Mouse (Mus musculus) myocyte (in vitro differentiated cells): Measurements from ENCODE around the gene Gm28230. TPM values are rescaled to one million over a fixed set of nuclear protein-coding genes. Genes with fewer than 3 reads are reported as not detected.

Experiments
- H3K27me3 ChIP-seq: one replicate; pipeline ENCODE4 v1.6.1; 2011; ENCODE audit not compliant: control insufficient read depth, insufficient read depth, insufficient read length
- H3K36me3 ChIP-seq: one replicate; pipeline ENCODE4 v1.6.1; 2011; ENCODE audit not compliant: control insufficient read depth, insufficient read depth
- H3K4me2 ChIP-seq: one replicate; pipeline ENCODE4 v1.6.1; 2011; ENCODE audit warnings: low read depth, control low read depth
- H3K4me3 ChIP-seq: one replicate; pipeline ENCODE4 v1.5.1; 2011; ENCODE audit warnings: mild to moderate bottlenecking, control low read depth, moderate library complexity
- H3K79me2 ChIP-seq: one replicate; pipeline ENCODE4 v1.6.1; 2011; ENCODE audit not compliant: control insufficient read depth, insufficient read depth
- H3ac ChIP-seq: one replicate; pipeline ENCODE4 v1.6.1; 2011; ENCODE audit not compliant: control insufficient read depth, insufficient read length
- CEBPB ChIP-seq: IDR thresholded peaks from 2 replicates; pipeline ENCODE4 v1.6.1; 2011; ENCODE audit warnings: mild to moderate bottlenecking, moderate library complexity; ENCODE audit not compliant: poor library complexity, insufficient read depth, severe bottlenecking
- E2F4 ChIP-seq: IDR thresholded peaks from one replicate; pipeline ENCODE4 v1.6.1; 2011; ENCODE audit warnings: mild to moderate bottlenecking, control low read depth, moderate library complexity; ENCODE audit not compliant: insufficient read depth
- MAX ChIP-seq: IDR thresholded peaks from one replicate; pipeline ENCODE4 v1.6.1; 2011; ENCODE audit warnings: low read depth, mild to moderate bottlenecking, control low read depth
- MYOD1 ChIP-seq, 3 experiments: IDR thresholded peaks; one replicate each; pipeline ENCODE4 v1.6.1; 2011; ENCODE audit warnings: control low read depth in 2 of 3, low read depth in 2 of 3, mild to moderate bottlenecking in 2 of 3, moderate library complexity in 1 of 3; ENCODE audit not compliant: insufficient read length in 2 of 3, control insufficient read depth in 1 of 3
- POLR2A ChIP-seq: IDR thresholded peaks from one replicate; pipeline ENCODE4 v1.6.1; 2011; ENCODE audit warnings: low read depth, mild to moderate bottlenecking, control low read depth, moderate library complexity; ENCODE audit not compliant: insufficient read length
- POLR2AphosphoS2 ChIP-seq: IDR thresholded peaks from one replicate; pipeline ENCODE4 v1.6.1; 2011; ENCODE audit warnings: low read depth, control low read depth; ENCODE audit not compliant: insufficient read length
- REST ChIP-seq: IDR thresholded peaks from one replicate; pipeline ENCODE4 v1.6.1; 2011; ENCODE audit warnings: mild to moderate bottlenecking, control low read depth, moderate library complexity; ENCODE audit not compliant: insufficient read depth, insufficient read length
- SRF ChIP-seq: IDR thresholded peaks from one replicate; pipeline ENCODE4 v1.6.1; 2011; ENCODE audit warnings: low read depth; ENCODE audit not compliant: control insufficient read depth, insufficient read length
- TCF3 ChIP-seq: IDR thresholded peaks from one replicate; pipeline ENCODE4 v1.6.1; 2011; ENCODE audit warnings: low read depth, control low read depth; ENCODE audit not compliant: insufficient read length
- USF1 ChIP-seq: IDR thresholded peaks from one replicate; pipeline ENCODE4 v1.6.1; 2011; ENCODE audit warnings: low read depth, mild to moderate bottlenecking, control low read depth, moderate library complexity
- polyA plus RNA-seq: library from polyadenylated mRNA; unstranded; fragments of >200 nt; fragmentation: generic; extraction: Trizol; gene quantifications from one replicate; pipeline ENCODE4 v1.2.1, GENCODE M21; 2012; ENCODE audit warnings: missing spikeins

The Gm28230 gene
- polyA plus RNA-seq, 1 experiment = not detected

- TF ChIP-seq USF1 (no peak), TCF3 (no peak)
- H3K36me3 ChIP-seq = no peaks in the 10 kb centered on the region
- H3ac ChIP-seq = no peak within 1 kb of the TSS
- no peak within 1 kb of the TSS for H3K4me2 ChIP-seq
- no peak within 1 kb of the TSS for H3K4me3 ChIP-seq
- peaks cover 72% of the 10 kb centered on the region for H3K27me3 ChIP-seq
- H3K79me2 ChIP-seq = no peaks in the 10 kb centered on the region
Measured at GRCm38 (mm10) chr2:74691022-74691951, 35.2 kb upstream of the Gm28230 start, which contains the start of gene Hoxd10. Hoxd10 (plus strand) TSS chr2:74691924.

DNA sequence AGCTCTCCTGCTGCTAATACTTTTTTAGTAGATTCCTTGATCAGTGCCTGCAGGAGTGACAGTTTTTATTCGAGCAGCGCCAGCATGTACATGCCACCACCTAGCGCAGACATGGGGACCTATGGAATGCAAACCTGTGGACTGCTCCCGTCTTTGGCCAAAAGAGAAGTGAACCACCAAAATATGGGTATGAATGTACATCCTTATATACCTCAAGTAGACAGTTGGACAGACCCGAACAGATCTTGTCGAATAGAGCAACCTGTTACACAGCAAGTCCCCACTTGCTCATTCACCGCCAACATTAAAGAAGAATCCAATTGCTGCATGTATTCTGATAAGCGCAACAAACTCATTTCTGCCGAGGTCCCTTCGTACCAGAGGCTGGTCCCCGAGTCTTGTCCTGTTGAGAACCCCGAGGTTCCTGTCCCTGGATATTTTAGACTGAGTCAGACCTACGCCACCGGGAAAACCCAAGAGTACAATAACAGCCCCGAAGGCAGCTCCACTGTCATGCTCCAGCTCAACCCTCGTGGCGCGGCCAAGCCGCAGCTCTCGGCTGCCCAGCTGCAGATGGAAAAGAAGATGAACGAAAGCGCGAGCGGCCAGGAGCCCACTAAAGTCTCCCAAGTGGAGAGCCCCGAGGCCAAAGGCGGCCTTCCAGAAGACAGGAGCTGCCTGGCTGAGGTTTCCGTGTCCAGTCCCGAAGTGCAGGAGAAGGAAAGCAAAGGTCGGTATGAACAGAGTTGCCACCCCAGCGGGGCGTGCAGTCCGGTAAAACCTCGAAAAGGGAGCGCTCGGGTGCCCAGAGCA lies 34.3 kb upstream of the Gm28230 start:
- no peaks in the 10 kb centered on the region for H3K36me3 ChIP-seq
- H3K79me2 ChIP-seq = no peaks in the 10 kb centered on the region
- H3ac ChIP-seq = no peak overlapping the region
- H3K4me3 ChIP-seq = no peak overlapping the region
- TF ChIP-seq POLR2A (no peak), MYOD1 (IDR thresholded peaks at IDR 0.05; ENCODE audit: control insufficient read depth in 1 of 3, insufficient read length in 2 of 3, low read depth in 2 of 3) (no peak), POLR2AphosphoS2 (no peak), E2F4 (no peak), TCF3 (no peak), CEBPB (no peak), USF1 (no peak)
- H3K4me2 ChIP-seq = no peak overlapping the region
- H3K27me3 ChIP-seq = peaks cover 79% of the 10 kb centered on the region

DNA sequence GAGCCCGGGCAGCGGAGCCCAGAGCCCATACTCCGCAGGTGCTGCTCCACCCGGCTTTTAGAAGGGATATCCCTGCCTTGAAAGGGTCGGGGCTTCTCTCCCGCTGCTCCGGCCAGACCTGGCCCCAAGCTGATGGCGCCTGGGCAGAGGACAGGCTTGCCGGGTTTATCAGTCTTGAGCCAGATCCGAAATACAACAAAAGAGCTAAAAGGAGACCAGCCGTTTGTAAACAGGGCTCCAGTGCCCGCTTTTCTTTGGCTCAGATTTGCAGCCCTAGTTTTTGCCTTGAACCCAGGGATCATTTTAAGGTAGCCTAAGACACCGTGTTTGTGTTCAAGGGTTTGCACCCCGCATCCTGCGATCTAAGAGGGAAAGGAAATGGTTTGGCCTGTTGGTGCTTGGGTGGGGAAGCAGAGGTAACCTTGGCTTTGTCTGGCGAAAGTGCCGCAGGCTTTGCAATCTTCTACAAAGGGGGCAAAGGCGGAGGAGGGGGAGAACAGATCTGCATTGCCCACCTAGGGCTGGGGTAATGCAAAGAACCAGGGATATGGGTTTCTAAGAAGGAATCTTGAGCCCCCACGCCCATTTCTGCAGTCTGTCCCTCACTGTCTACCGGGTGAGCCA lies 33.6 kb upstream of the Gm28230 start:
- H3ac ChIP-seq = no peak overlapping the region

DNA sequence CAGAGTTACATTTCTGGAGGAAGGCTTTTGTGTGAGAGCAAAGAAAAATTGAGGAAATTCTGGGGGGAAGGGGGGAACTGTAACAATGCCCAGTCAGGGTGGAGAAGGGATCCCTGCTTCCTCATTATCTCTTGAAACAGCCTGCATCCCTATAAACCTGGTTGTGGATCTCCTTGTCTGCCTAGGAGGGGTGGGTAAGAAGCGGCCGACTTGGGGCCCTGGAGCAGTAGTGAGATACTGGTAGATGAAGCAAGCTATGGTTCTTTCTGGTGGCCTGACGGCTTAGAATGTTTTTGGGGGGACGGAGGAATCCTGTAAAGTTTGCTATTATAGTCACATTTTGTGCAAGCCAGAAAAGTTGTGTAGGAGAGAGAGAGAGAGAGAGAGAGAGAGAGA lies 33.1 kb upstream of the Gm28230 start:
- Histone ChIP-seq H3K36me3 (no peaks in the 10 kb centered on the region), H3K4me3 (no peak overlapping the region), H3K79me2 (no peaks in the 10 kb centered on the region), H3K4me2 (no peak overlapping the region), H3ac (no peak overlapping the region), H3K27me3 (peaks cover 81% of the 10 kb centered on the region)
- TF ChIP-seq MAX = no peak
- no peak for TF ChIP-seq USF1
- no peak for TF ChIP-seq TCF3
- no peak for TF ChIP-seq MYOD1 (IDR thresholded peaks at IDR 0.05; ENCODE audit: control insufficient read depth in 1 of 3, insufficient read length in 2 of 3, low read depth in 2 of 3)
- no peak for TF ChIP-seq E2F4
- TF ChIP-seq SRF = no peak
- TF ChIP-seq CEBPB = no peak
- TF ChIP-seq POLR2AphosphoS2 = no peak

More for the DNA sequence above, 33.6 kb upstream of the Gm28230 start:
- Histone ChIP-seq H3K27me3 (peaks cover 79% of the 10 kb centered on the region), H3K79me2 (no peaks in the 10 kb centered on the region), H3K4me3 (no peak overlapping the region), H3K36me3 (no peaks in the 10 kb centered on the region), H3K4me2 (no peak overlapping the region)
- no peak for TF ChIP-seq E2F4
- TF ChIP-seq MAX = no peak
- no peak for TF ChIP-seq TCF3
- no peak for TF ChIP-seq MYOD1 (IDR thresholded peaks at IDR 0.05; ENCODE audit: control insufficient read depth in 1 of 3, insufficient read length in 2 of 3, low read depth in 2 of 3)
- TF ChIP-seq CEBPB = no peak
- no peak for TF ChIP-seq REST
- TF ChIP-seq SRF = no peak
- TF ChIP-seq POLR2AphosphoS2 = no peak
- TF ChIP-seq POLR2A = no peak

GRCm38 (mm10) chr2:74694066-74694465 lies 32.5 kb upstream of the Gm28230 start:
- TF ChIP-seq USF1 = no peak
- H3K36me3 ChIP-seq = no peaks in the 10 kb centered on the region
- H3K4me2 ChIP-seq = no peak overlapping the region
- H3K79me2 ChIP-seq = no peaks in the 10 kb centered on the region
- H3K27me3 ChIP-seq = peaks cover 83% of the 10 kb centered on the region
- H3K4me3 ChIP-seq = no peak overlapping the region
- no peak overlapping the region for H3ac ChIP-seq
